Mouse (Mus musculus): ENCODE results near the gene Sarnp. TPM values are rescaled to one million over a fixed set of nuclear protein-coding genes. Genes with fewer than 3 reads are reported as not detected.
A peak's percentile ranks its signal among the peaks of the same experiment; 100 is the strongest.

Sarnp gene
- polyA plus RNA-seq, 1 experiment from 2014 or later, result 233 TPM

GRCm38 (mm10) chr10:128890383-128891295, 73.5 kb downstream of the Sarnp start:
- peaks cover 14% of the 10 kb centered on the region for H3K4me1 ChIP-seq (ENCODE audit: control insufficient read depth, insufficient read depth, low read length)
- peaks cover under 1% of the 10 kb centered on the region; the same call in 1 of the 2 replicates for H3K27me3 ChIP-seq (ENCODE audit: control insufficient read depth, insufficient read depth, low read length)
- H3K9me3 ChIP-seq (ENCODE audit: control insufficient read depth, low read length), result no peaks in the 10 kb centered on the region
- WGBS, result under 1% methylated on average over 40 of the region's 40 CpGs
- ATAC-seq (ENCODE audit: insufficient read depth, low FRiP score, low TSS enrichment) (peak; percentile 14), DNase-seq (ENCODE audit: low spot score) (peak; percentile 30)
- peak overlapping the region; percentile 68 for H3K4me2 ChIP-seq (ENCODE audit: low read depth)
- peak overlapping the region; percentile 95 for H3K27ac ChIP-seq (ENCODE audit: low read depth, low read length)
- peaks cover 7% of the 10 kb centered on the region for H3K36me3 ChIP-seq (ENCODE audit: control insufficient read depth, insufficient read depth, low read length)
- peak overlapping the region; percentile 84 for H3K9ac ChIP-seq (ENCODE audit: low read length)
- H3K4me3 ChIP-seq (ENCODE audit: low read depth, low read length), result peak overlapping the region; percentile 80

- under 1% methylated on average over 65 of the region's 89 CpGs for WGBS
- Histone ChIP-seq H3K4me1 (ENCODE audit: control insufficient read depth, insufficient read depth, low read length) (peaks cover 16% of the 10 kb centered on the region), H3K36me3 (ENCODE audit: control insufficient read depth, insufficient read depth, low read length) (no peaks in the 10 kb centered on the region), H3K9me3 (ENCODE audit: control insufficient read depth, low read length) (no peaks in the 10 kb centered on the region), H3K27ac (ENCODE audit: low read depth, low read length) (peak within 1 kb of the TSS; percentile 95), H3K27me3 (ENCODE audit: control insufficient read depth, insufficient read depth, low read length) (peaks cover 5% of the 10 kb centered on the region), H3K9ac (ENCODE audit: low read length) (peak within 1 kb of the TSS; percentile 84), H3K4me3 (ENCODE audit: low read depth, low read length) (peak within 1 kb of the TSS; percentile 80), H3K4me2 (ENCODE audit: low read depth) (peak within 1 kb of the TSS; percentile 68)
- peak; percentile 90 for DNase-seq (ENCODE audit: low spot score)
- ATAC-seq (ENCODE audit: insufficient read depth, low FRiP score, low TSS enrichment), result peak; percentile 86
Measured at GRCm38 (mm10) chr10:128891296-128892094, 74.4 kb downstream of the Sarnp start, which contains the start of gene Gdf11. Gene Gdf11 (minus strand): TSS chr10:128891718.

GRCm38 (mm10) chr10:128892246-128892645, 75.1 kb downstream of the Sarnp start:
- WGBS, result 2% methylated on average over 9 of the region's 9 CpGs
- ATAC-seq (ENCODE audit: insufficient read depth, low FRiP score, low TSS enrichment), result no peak

GRCm38 (mm10) chr10:128895437-128895836, 78.3 kb downstream of the Sarnp start:
- under 1% methylated on average over 9 of the region's 9 CpGs for WGBS
- Histone ChIP-seq H3K9ac (ENCODE audit: low read length) (no peak overlapping the region), H3K27ac (ENCODE audit: low read depth, low read length) (no peak overlapping the region), H3K4me3 (ENCODE audit: low read depth, low read length) (no peak overlapping the region), H3K4me1 (ENCODE audit: control insufficient read depth, insufficient read depth, low read length) (peaks cover 2% of the 10 kb centered on the region), H3K4me2 (ENCODE audit: low read depth) (no peak overlapping the region), H3K27me3 (ENCODE audit: control insufficient read depth, insufficient read depth, low read length) (peaks cover 9% of the 10 kb centered on the region), H3K36me3 (ENCODE audit: control insufficient read depth, insufficient read depth, low read length) (no peaks in the 10 kb centered on the region), H3K9me3 (ENCODE audit: control insufficient read depth, low read length) (no peaks in the 10 kb centered on the region)
- peak; percentile 78 for DNase-seq (ENCODE audit: low spot score)
- ATAC-seq (ENCODE audit: insufficient read depth, low FRiP score, low TSS enrichment), result no peak

More at GRCm38 (mm10) chr10:128892246-128892645, 75.1 kb downstream of the Sarnp start:
- H3K4me2 ChIP-seq (ENCODE audit: low read depth), result peak overlapping the region; percentile 68
- peak overlapping the region; percentile 84 for H3K9ac ChIP-seq (ENCODE audit: low read length)
- peaks cover 16% of the 10 kb centered on the region for H3K4me1 ChIP-seq (ENCODE audit: control insufficient read depth, insufficient read depth, low read length)
- peak overlapping the region; percentile 95 for H3K27ac ChIP-seq (ENCODE audit: low read depth, low read length)
- no peaks in the 10 kb centered on the region for H3K9me3 ChIP-seq (ENCODE audit: control insufficient read depth, low read length)
- peak; percentile 37 for DNase-seq (ENCODE audit: low spot score)
- no peaks in the 10 kb centered on the region for H3K36me3 ChIP-seq (ENCODE audit: control insufficient read depth, insufficient read depth, low read length)
- H3K27me3 ChIP-seq (ENCODE audit: control insufficient read depth, insufficient read depth, low read length), result peaks cover 9% of the 10 kb centered on the region
- H3K4me3 ChIP-seq (ENCODE audit: low read depth, low read length), result peak overlapping the region; percentile 80

- WGBS, result 2% methylated on average over 17 of the region's 17 CpGs
- Histone ChIP-seq H3K27me3 (ENCODE audit: control insufficient read depth, insufficient read depth, low read length) (peaks cover 9% of the 10 kb centered on the region), H3K4me2 (ENCODE audit: low read depth) (no peak overlapping the region; the same call in 1 of the 2 replicates), H3K9me3 (ENCODE audit: control insufficient read depth, low read length) (no peaks in the 10 kb centered on the region), H3K4me3 (ENCODE audit: low read depth, low read length) (no peak overlapping the region), H3K4me1 (ENCODE audit: control insufficient read depth, insufficient read depth, low read length) (peaks cover 2% of the 10 kb centered on the region), H3K9ac (ENCODE audit: low read length) (no peak overlapping the region), H3K36me3 (ENCODE audit: control insufficient read depth, insufficient read depth, low read length) (no peaks in the 10 kb centered on the region), H3K27ac (ENCODE audit: low read depth, low read length) (no peak overlapping the region)
- DNase-seq (ENCODE audit: low spot score), result no peak
- ATAC-seq (ENCODE audit: insufficient read depth, low FRiP score, low TSS enrichment), result no peak
Measured at GRCm38 (mm10) chr10:128895952-128896693, 79.0 kb downstream of the Sarnp start.

- no peak overlapping the region for H3K27ac ChIP-seq (ENCODE audit: low read depth, low read length)
- H3K4me3 ChIP-seq (ENCODE audit: low read depth, low read length), result no peak overlapping the region
- H3K27me3 ChIP-seq (ENCODE audit: control insufficient read depth, insufficient read depth, low read length), result peaks cover 9% of the 10 kb centered on the region
- H3K4me1 ChIP-seq (ENCODE audit: control insufficient read depth, insufficient read depth, low read length), result peaks cover 2% of the 10 kb centered on the region
- H3K9me3 ChIP-seq (ENCODE audit: control insufficient read depth, low read length), result no peaks in the 10 kb centered on the region
- DNase-seq (ENCODE audit: low spot score), result no peak
- H3K4me2 ChIP-seq (ENCODE audit: low read depth), result no peak overlapping the region
- ATAC-seq (ENCODE audit: insufficient read depth, low FRiP score, low TSS enrichment), result no peak
- 63% methylated on average over 1 of the region's 1 CpGs for WGBS
- no peak overlapping the region for H3K9ac ChIP-seq (ENCODE audit: low read length)
- H3K36me3 ChIP-seq (ENCODE audit: control insufficient read depth, insufficient read depth, low read length), result no peaks in the 10 kb centered on the region
Measured at GRCm38 (mm10) chr10:128896807-128897206, 79.7 kb downstream of the Sarnp start.

- no peak overlapping the region for H3K4me3 ChIP-seq (ENCODE audit: low read depth, low read length)
- H3K27ac ChIP-seq (ENCODE audit: low read depth, low read length), result no peak overlapping the region
- no peaks in the 10 kb centered on the region for H3K36me3 ChIP-seq (ENCODE audit: control insufficient read depth, insufficient read depth, low read length)
- peaks cover 2% of the 10 kb centered on the region for H3K4me1 ChIP-seq (ENCODE audit: control insufficient read depth, insufficient read depth, low read length)
- no peak overlapping the region for H3K9ac ChIP-seq (ENCODE audit: low read length)
- no peak overlapping the region for H3K4me2 ChIP-seq (ENCODE audit: low read depth)
- ATAC-seq (ENCODE audit: insufficient read depth, low FRiP score, low TSS enrichment) (no peak), DNase-seq (ENCODE audit: low spot score) (no peak)
- 44% methylated on average over 1 of the region's 1 CpGs for WGBS
- H3K9me3 ChIP-seq (ENCODE audit: control insufficient read depth, low read length), result no peaks in the 10 kb centered on the region
- peaks cover 9% of the 10 kb centered on the region for H3K27me3 ChIP-seq (ENCODE audit: control insufficient read depth, insufficient read depth, low read length)
Measured at GRCm38 (mm10) chr10:128897501-128897900, 80.4 kb downstream of the Sarnp start.
